Mouse (Mus musculus) left cerebral cortex, postnatal 25 days (tissue): ENCODE results near the gene Ccdc113. TPM values are rescaled to one million over a fixed set of nuclear protein-coding genes. Genes with fewer than 3 reads are reported as not detected.

Experiments
- DNase-seq, 2 experiments: peaks; one replicate each; pipeline ENCODE4 v3.0.0; 2022; ENCODE audit warnings: low spot score in 2 of 2, mixed read lengths in 1 of 2
- intact Hi-C: fragments of 180-260 bp; cut with DNase I; formaldehyde crosslinking; loops from one replicate; pipeline ENCODE4 v1.15.1; 2025
- total RNA-seq, 2 experiments: library from RNA; stranded (reverse); gene quantifications; 2 replicates each; pipeline ENCODE4 v1.2.3; 2021

Gene Ccdc113
- total RNA-seq: 1 to 10 TPM; 2.0 to 2.2 TPM

DNA sequence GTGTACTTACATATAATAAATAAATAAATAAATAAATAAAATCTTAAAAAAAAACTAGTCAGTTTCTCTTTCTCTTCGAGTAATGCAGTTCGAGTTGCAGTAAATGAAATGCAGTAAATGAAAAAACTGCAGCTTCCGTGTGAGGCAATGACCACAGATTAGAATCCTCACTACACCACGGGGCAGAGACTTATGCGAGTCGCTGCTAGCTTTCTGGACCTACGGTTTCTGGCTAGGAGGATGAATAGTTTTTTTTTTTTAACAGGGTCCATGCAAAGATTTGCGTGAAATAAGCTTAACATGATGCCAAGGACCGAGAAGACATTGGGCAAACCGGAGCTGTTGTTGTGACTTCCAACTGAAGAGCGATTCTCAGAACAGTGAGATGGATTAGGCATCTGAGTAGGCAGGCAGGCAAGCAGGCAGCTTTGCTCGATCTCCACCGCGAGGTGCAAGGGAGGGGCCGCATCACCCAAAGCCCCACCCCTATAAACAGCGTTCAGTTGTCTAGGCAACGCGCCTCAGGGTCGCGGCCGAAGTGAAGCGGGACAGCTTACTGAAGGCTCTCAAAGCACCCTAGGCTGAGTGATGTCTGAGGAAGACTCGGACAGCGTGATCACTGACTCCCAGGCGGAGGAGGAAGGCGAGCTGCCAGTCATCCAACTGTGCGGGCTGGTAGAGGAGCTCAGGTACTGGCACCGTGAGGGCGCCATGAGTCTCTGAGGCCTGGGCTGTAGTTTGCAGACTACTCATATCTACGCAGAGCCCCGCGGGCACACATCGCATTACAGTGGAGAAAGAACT, at the start of gene Ccdc113:
Gene Ccdc113, plus strand, starts transcription at position 502 of the 804 bp plus-strand sequence.
- intact Hi-C loops: no loop called here
- peak; percentile 70 to 75 for DNase-seq

DNA sequence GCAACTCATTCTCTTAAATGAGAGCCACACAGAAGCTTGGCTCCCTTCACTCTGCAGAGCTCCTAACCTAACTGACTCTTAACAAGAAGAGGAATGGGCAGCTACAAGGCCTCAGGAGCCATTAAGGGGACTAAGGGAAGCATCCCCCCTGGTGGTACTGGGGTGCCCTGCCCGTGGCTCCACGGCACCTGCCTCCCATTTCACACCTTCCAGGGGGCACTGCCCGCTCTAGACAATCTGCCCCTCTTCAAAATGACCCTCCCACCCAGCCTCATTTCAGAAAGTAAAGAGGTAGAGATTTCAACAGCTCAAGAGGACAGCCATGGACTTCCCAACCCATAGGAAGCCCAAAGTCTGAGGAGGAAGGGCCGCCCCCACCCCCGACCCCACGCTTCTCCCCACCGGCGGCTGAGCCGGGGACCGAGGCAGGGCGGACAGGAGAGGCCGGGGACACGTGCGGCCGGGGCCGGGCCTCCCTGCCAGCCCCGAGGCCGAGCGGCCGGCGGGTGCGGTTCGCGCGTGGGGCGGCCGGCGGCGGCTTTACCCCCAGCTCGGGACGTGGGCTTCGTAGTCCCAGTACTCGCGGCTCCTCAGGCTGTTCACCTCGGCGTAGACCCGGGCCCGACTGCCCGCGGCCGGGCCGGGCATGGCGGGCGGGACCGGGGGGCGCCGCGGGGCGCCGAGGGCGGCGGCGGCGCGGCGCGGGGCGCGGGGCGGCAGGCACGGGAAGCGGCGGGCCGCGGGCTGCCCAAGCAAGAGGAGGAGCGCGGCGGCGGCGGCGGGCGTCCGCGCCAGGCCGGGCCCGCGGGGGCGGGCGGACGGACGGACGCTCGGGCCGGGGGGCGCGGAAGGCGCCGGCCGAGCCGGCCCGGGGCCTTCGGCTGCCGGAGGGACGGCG, 45.8 kb upstream of the Ccdc113 start:
- no peak for DNase-seq
- intact Hi-C loops: loop anchor here (1.0 to 2.0 kb wide), 2 partner anchors 51 to 53 kb away; partner anchors contain the start of gene Cfap20

DNA sequence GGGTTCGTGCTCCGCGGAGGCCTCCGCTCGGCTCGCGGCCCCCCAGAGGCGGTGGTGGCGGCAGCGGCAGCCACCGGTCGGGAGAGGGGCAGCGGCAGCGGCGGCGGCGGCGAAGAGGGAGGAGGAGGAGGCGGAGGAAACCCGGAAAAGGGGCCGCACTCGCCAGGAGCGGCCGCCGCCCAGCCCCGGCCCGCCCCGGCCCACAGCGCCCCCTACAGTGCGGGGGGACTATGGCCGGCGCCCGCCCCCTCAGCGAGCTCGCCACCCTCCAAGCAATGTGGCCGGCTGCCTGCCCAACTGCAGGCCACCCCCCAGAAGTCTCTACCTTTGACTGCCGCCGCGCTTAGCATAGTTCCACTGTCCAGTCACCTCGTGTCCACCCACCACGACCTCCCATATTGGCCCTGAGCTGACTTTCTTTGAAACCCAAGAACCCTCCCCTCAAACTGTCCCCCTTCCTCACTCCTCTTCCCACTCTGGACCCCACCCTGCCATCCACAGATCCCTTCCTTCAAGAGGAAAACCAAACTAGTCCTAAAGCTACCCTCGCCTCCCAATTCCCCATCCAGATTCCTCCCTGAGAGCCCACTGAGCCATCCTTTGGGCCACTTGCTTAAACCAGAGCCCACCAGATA, 45.1 kb upstream of the Ccdc113 start:
- peak; percentile 75 to 84 for DNase-seq
- intact Hi-C loops: loop anchor here (2.0 kb wide), 1 partner anchor 54 kb away; the partner anchor contains the start of gene Cfap20

DNA sequence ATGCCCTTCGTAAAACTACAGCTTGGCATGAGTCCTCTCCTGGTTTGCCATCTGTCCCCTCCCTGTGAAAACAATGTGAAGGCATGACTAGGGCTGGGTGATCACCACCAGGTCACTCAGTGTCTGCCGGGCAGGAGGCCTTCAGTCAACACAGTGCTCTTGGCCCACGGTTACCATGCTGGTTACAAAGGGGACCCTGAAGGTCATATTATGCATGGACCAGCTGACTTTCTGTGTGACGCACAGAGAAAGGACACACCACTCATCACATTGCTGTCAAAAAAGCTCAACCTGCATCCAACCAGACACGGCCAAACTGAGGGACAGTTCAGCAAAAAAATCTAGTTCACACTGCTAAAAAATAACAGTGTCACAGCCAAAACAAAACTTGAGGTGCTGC, 43.9 kb upstream of the Ccdc113 start, which contains the start of gene Csnk2a2:
Gene Csnk2a2, minus strand, starts transcription at position 34 of the 400 bp plus-strand sequence.
- DNase-seq: no peak
- intact Hi-C loops: no loop called here

DNA sequence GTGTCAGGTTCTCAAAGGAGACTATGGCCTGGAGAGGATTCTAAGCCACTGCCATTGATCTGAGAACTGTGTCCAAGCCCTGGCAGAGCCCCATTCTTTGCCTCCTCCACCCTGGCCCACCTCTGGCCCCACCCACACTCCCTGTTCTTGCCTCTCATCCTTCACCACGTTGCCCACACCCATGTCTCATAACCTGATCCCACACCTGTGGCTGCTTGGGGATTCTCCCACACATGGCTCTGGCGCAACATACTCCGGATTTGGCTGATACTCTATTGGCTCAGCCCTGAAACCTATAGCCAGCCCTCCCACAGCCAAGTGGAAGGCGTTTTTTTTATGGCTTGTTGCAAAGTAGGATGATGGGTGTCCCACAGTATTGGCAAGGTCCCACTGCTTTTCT, 41.8 kb upstream of the Ccdc113 start:
- intact Hi-C loops: no loop called here
- peak in 1 of 2 experiments; percentile 18 for DNase-seq

DNA sequence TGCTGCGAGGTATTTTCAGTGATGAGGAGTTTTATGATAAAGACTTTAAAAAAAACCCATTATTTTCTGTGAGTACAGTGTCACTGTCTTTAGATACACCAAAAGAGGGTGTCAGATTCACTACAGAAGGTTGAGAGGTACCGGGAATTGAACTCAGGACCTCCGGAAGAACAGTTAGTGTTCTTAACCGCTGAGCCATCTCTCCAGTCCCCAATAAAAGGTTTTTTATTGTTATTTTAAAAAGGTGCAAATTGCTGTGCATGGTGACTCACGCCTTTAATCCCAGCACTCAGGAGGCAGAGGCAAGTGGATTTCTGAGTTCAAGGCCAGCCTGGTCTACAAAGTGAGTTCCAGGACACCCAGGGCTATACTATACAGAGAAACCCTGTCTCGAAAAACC, 38.4 kb upstream of the Ccdc113 start:
- intact Hi-C loops: no loop called here
- DNase-seq: no peak

DNA sequence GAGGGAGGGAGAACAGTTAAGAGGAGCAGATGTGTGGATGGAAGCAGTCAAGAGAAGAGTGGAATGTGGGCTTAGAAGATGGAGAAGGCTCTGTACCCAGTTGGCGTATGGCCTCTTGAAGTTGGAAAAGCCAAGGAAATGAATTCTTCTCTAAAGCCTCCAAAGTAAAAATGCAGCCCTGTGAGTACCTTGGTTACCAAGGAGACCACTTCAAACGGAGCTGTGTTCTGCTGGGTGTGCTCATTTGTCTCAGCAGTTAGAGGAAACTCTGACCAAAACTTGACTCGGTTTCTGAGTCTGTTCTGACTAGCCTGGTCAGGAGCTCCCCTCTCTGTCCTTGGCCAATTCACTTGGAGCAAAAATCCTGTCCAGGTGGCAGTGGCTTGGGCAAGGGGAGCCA, 37.5 kb upstream of the Ccdc113 start:
- intact Hi-C loops: no loop called here
- DNase-seq: peak in 1 of 2 experiments; percentile 46

DNA sequence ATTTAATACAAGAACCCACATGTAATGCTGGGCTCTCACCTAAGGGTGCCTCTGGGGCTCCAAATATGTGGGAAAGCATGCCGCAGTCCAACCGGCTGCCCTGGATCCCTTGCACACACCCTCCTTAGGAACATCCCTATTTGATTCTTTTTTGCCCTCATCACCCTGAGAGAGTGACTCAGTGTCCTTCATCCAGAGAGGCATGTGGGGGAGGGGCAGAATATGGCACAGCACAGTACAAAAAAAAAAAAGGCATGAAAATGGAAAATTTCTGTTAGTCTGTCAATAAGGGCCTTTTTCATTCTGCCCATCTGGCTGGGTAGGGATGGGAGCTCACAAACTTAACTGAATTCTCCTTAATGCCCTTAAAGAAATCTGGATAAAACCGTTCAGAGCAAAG, 36.1 kb upstream of the Ccdc113 start:
- DNase-seq: no peak
- intact Hi-C loops: no loop called here

DNA sequence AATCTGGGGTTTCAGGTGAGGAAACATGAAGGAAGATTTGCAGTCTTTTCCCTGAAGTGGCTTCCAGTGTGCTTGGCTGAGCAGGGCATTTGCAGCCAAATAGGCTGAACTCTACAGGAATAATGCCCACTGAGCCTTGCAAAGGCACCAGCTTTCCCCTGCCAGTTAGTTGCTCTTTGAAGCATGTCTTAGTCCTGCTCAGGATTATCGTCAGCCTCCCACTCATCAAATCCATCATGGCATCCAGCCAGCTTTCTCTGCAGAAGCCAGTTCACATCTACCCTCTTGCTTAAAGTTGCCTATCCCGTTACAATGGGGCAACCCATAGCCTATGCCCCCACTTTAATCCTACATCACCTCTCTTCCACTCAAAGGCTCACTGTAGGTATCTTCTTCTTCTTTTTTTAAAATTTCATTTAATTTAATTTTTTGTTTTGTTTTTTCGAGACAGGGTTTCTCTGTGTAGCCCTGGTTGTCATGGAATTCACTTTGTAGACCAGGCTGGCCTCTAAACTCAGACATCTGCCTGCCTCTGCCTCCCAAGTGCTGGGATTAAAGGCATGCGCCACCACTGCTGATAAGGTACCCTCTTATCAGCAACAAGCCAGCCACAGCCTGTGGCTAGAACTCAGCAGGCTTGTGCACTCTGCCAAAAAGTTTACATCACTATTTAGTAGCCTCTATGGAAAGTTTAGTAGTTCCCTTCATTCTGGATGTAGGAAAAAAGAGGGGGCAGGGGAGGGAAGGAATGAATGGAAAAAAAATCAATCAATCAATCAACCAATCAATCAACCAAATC, 34.4 kb upstream of the Ccdc113 start:
- intact Hi-C loops: loop anchor here (10.0 kb wide), 1 partner anchor 195 kb away; no protein-coding TSS in a partner anchor
- DNase-seq: no peak

DNA sequence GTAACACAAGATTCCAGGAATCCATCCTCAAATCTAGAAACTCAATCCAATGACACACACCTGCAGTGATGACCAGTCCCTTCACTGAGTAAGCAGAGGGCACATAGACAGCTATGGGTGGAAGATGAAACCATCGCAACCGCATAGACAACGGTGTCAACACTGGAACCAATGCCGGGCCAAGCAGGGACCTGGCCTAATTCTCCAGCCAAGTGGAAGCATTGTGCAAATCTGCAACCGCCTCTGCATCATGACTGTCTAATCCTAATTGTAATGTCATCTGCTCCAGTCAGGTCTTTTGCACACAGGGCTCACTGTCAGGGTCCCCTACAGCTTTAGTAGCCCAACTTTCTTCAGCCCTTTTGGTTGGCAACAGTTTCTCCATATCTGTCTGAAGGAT, 33.4 kb upstream of the Ccdc113 start:
- intact Hi-C loops: loop anchor here (10.0 kb wide), 1 partner anchor 194 kb away; no protein-coding TSS in a partner anchor
- no peak for DNase-seq

DNA sequence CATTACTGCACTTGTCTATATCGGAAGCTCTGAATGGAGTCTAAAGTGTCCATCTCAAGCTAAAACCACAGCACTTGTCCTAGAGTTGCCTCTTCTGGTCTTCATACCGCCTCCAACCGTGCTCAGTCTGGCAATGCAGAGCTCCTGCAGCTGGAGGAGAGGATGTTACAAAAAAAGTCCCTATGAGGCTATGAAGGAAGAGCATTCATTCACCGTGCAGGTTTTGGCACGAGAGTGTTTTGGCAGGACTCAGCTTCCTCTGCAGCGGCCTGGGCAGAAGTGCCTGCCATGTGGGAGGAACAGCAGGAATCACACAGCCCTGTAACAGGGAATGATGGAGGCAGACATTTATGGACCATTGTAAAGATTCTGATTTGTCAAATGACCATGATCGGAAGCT, 31.5 kb upstream of the Ccdc113 start:
- peak; percentile 18 to 71 for DNase-seq
- intact Hi-C loops: loop anchor here (10.0 kb wide), 1 partner anchor 192 kb away; no protein-coding TSS in a partner anchor

DNA sequence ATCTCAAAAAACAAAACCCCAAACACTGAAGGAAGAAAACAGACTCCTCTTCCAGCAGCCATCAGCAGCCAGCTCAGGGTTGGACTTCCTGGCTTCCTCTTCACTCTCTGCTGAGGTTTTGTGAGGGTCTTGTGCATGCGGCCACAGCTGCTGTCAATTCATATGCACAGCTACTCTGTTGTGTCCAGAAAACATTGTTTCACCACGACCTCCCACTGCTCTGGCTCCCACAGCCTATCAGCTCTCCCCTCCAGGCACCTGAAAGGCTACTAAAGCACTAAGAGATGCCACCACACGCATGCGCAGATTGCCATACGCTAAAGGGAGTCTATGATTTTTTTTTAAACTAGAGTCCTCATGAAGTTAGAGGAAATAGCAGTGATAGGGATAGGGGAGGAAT, 29.1 kb upstream of the Ccdc113 start:
- peak in 1 of 2 experiments; percentile 49 for DNase-seq
- intact Hi-C loops: loop anchor here (5.0 to 10.0 kb wide), 2 partner anchors 82 to 190 kb away; no protein-coding TSS in a partner anchor

DNA sequence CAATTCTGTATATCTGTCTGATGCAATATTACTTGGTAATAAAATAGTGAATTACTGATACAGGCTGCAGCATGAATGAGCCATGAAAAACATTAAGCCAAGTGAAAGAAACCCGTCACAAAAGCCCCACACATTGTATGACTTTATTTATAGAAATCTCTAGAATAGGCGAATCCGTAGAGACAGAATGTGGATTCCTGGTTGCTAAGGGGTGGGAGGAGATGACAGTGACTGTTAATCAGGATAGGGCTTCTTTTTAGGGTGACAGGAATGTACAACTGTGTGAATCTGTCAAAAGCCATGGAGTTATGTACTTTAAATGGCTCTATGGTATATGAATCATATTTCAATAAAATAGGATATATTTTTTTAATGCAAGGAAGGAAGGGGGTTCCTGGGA, 28.3 kb upstream of the Ccdc113 start:
- intact Hi-C loops: loop anchor here (5.0 to 10.0 kb wide), 2 partner anchors 82 to 189 kb away; no protein-coding TSS in a partner anchor
- peak; percentile 30 to 89 for DNase-seq

DNA sequence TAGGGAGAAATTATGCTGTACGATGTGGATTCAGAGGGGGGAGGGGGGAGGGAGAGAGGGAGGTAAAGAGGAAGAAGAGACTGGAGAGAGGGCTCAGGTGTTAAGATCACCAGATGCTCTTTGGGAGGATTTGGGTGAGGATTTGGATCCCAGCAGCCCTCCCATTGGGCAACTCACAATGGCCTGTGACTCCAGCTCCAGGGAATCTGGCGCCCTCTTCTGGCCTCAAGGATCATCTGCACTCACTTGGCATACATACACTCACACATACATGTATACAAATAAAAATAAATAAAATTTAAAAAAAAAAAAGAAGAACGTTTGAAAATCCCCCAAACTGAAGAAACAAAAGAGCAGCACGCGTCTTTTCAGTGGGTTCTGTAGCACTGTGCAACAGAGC, 27.6 kb upstream of the Ccdc113 start:
- intact Hi-C loops: loop anchor here (5.0 to 10.0 kb wide), 2 partner anchors 81 to 189 kb away; no protein-coding TSS in a partner anchor
- peak in 1 of 2 experiments; percentile 19 for DNase-seq

DNA sequence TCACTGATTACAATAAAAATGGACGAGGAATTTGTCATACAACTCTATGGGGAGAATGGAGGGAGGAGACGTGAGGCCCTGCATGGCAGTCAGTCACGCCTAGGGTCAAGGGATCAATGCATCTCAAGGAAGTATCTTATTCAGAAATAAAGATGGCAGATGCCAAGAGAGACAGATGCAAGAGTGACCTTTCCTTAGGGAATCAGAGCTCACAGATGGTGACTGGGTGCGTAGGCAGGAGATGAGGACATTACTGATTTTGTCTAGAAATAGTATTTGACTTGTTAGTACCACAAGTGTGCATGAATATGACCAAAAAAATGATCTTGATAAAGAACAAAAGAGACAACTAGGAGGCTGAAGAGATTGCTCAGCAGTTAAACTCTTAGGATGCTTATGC, 21.6 kb upstream of the Ccdc113 start:
- intact Hi-C loops: no loop called here
- peak; percentile 24 to 33 for DNase-seq

DNA sequence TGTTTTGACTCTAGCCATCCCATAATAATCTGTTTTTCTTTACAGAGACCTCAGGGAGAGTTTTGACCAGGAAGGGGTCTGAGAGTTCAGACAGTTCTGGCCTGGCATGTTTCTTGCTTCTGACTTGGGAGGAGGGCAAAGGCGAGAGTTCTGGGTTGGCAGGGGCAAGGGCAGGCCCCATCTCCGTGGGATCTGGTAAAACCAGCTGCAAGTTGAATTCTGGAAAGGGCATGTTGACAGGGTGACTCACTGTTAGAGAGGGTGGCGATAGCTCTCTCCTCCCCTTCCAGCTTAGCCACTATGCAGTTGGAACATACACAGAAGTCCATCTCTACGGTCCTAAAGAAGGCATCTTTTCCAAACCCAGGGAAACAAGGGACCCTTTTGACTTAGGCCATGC, 20.7 kb upstream of the Ccdc113 start:
- intact Hi-C loops: no loop called here
- DNase-seq: no peak

DNA sequence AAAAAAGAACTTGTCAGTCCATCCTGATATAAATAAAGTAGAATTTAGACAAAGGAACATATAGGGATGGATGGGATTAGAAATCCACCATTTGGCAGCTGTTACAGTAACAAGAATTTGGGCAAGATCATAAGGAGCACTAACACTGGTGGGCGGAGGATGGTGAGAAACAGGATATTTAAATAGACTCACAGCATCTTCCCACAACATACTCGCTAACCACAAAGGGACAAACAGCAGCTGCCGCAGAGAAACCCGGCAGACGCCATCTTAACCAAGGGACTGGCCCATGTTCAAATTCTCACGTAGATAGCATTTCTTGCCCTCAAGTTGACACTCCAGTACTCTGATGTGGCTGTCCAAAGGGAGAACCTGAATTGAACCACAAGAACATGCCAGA, 17.0 kb upstream of the Ccdc113 start:
- peak; percentile 32 to 81 for DNase-seq
- intact Hi-C loops: no loop called here

DNA sequence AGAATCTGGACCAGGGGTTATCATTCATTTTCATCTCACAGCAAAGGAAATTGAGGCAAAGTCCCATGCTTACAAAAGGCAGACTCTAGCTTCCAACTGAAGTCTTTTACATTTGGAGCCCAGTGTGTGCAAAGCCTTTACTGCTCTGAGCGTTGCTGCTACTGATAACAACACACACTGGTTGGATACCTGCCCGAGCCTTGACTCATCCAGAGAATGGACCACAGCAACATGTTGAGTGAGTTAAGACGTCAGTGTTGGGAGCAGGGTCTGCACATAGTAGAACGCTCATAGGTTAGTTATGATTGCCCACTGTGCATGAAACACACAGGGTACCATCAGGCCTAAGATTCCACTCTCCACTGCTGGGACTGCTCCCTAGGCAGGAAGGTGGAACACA, 9.9 kb upstream of the Ccdc113 start:
- intact Hi-C loops: no loop called here
- no peak for DNase-seq

DNA sequence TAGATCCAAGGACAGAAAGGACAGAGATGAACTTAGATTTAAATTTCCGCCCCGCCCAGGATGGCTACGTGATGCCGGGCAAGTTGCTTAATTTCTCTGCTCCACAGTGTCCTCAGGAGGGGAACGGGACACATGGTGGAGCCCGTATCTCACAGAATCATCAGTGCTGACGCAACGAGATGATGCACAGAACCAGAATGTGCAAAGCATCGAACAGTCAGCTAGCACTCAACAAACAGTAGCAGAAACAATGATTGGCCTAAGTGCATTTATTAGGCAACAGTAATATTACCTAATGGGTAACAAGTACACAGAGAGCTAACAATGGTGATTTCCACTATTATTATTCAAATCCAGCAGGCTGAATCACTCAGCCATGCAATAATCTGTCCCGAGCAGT, 5.7 kb upstream of the Ccdc113 start:
- DNase-seq: no peak
- intact Hi-C loops: no loop called here
